Mouse (Mus musculus) neutrophil, adult 5-6 weeks (primary cell): ENCODE data around the gene Entr1. TPM values are rescaled to one million over a fixed set of nuclear protein-coding genes. Genes with fewer than 3 reads are reported as not detected.
A peak's percentile ranks its signal among the peaks of the same experiment; 100 is the strongest.

Experiments
- ATAC-seq: fragments of 151-379, 151-347 bp; 2 replicates; pipeline ENCODE4 v1.8.0; 2017; ENCODE audit warnings: mild to moderate bottlenecking, moderate TSS enrichment; ENCODE audit not compliant: insufficient number of reproducible peaks, poor library complexity, low FRiP score, severe bottlenecking; ENCODE audit errors: extremely low read depth
- total RNA-seq: library from RNA; stranded (forward); fragments of 200-1000 nt; gene quantifications from 2 replicates; pipeline ENCODE4 v1.2.3, GENCODE M21; 2017

The Entr1 gene
- total RNA-seq, 1 experiment from 2014 or later = 145 TPM

- no peak for ATAC-seq
These were observed 35.8 kb downstream of the Entr1 start for GRCm38 (mm10) chr2:26353066-26353980.

- ATAC-seq = no peak
These were observed 36.7 kb downstream of the Entr1 start for GRCm38 (mm10) chr2:26352291-26352910.

- peak; percentile 80 for ATAC-seq
These were observed 37.5 kb downstream of the Entr1 start, which contains the start of gene Dnlz for GRCm38 (mm10) chr2:26351358-26352290. TSS of gene Dnlz (minus strand) at chr2:26352110.

GRCm38 (mm10) chr2:26348241-26348640 is 40.9 kb downstream of the Entr1 start:
- no peak for ATAC-seq

- ATAC-seq = no peak
These were observed 46.3 kb downstream of the Entr1 start for GRCm38 (mm10) chr2:26342609-26343490.

- ATAC-seq = no peak
These were observed 47.1 kb downstream of the Entr1 start for GRCm38 (mm10) chr2:26342044-26342443.

GRCm38 (mm10) chr2:26341510-26341981 is 47.6 kb downstream of the Entr1 start:
- no peak for ATAC-seq

GRCm38 (mm10) chr2:26339204-26339551 is 49.9 kb downstream of the Entr1 start:
- ATAC-seq = no peak

- no peak for ATAC-seq
These were observed 50.6 kb downstream of the Entr1 start for GRCm38 (mm10) chr2:26338302-26339203.

Other genes with a start within 250 kb of the Entr1 start
- gene Lhx3, start 181.0 kb downstream of the Entr1 start, total RNA-seq = not detected in 2 replicates
- 2.9 and 3.8 TPM in 2 replicates for gene Qsox2, start 151.8 kb downstream of the Entr1 start, total RNA-seq
- 0.12 TPM in 1 of 2 replicates, not detected in the other for gene Ccdc187, start 94.8 kb downstream of the Entr1 start, total RNA-seq
- gene Gpsm1, start 73.8 kb downstream of the Entr1 start, total RNA-seq = 20.7 and 22.0 TPM in 2 replicates
- gene Dnlz, start 37.2 kb downstream of the Entr1 start, total RNA-seq = 6.2 and 7.7 TPM in 2 replicates
- gene Card9, start 28.4 kb downstream of the Entr1 start, total RNA-seq = 118 and 130 TPM in 2 replicates
- gene Snapc4, start 8.7 kb downstream of the Entr1 start, total RNA-seq = 58.9 and 67.2 TPM in 2 replicates
- gene Pmpca, start within 50 bp of the Entr1 start, total RNA-seq = 52.1 and 65.4 TPM in 2 replicates
- 17.1 and 18.5 TPM in 2 replicates for gene Inpp5e, start 19.9 kb upstream of the Entr1 start, total RNA-seq
- gene Sec16a, start 55.9 kb upstream of the Entr1 start, total RNA-seq = 62.1 and 65.5 TPM in 2 replicates
- gene Notch1, start 127.3 kb upstream of the Entr1 start, total RNA-seq = 46.5 and 48.8 TPM in 2 replicates
- gene Egfl7, start 190.7 kb upstream of the Entr1 start, total RNA-seq = 0.58 TPM in 1 of 2 replicates, not detected in the other
- not detected in 2 replicates for gene Gm20532, start 197.3 kb upstream of the Entr1 start, total RNA-seq
- gene Agpat2, start 215.1 kb upstream of the Entr1 start, total RNA-seq = 40.4 and 43.6 TPM in 2 replicates
- gene Fam69b, start 239.1 kb upstream of the Entr1 start, total RNA-seq = not detected in 2 replicates